Mouse (Mus musculus) ES-Bruce4 (cell line): ENCODE results near the gene Nol4l.

Experiments used
- CTCF ChIP-seq: IDR thresholded peaks from one replicate; pipeline ENCODE4 v1.8.1; 2011; ENCODE audit warnings: low read depth, low read length
- EP300 ChIP-seq: IDR thresholded peaks from 2 replicates; pipeline ENCODE4 v1.6.1; 2011; ENCODE audit warnings: low read depth, low read length; ENCODE audit not compliant: insufficient read depth
- POLR2A ChIP-seq: IDR thresholded peaks from one replicate; pipeline ENCODE4 v1.8.1; 2011; ENCODE audit warnings: low read length; ENCODE audit not compliant: insufficient read depth

- TF ChIP-seq CTCF (no peak), EP300 (no peak), POLR2A (no peak)
Measured at GRCm38 (mm10) chr2:153496301-153496700, 33.5 kb downstream of the Nol4l start.
